Mouse (Mus musculus) mouse trophoblast stem cell (cell line): ENCODE data around the gene Dars2.

ENCODE experiments used
- in situ Hi-C, 2 experiments: fragments of 300-500 bp; cut with MseI, MboI; formaldehyde crosslinking; loops; 2 replicates in 1 of 2; 3 replicates in 1 of 2; pipeline ENCODE4 v1.15.1; 2025

The Dars2 gene

GRCm38 (mm10) chr1:161070352-161071271, at the start of gene Dars2, which contains the start of gene Cenpl:
Gene Dars2, minus strand, starts transcription at chr1:161070658.
Gene Cenpl, plus strand, starts transcription at chr1:161070713.
- in situ Hi-C loops: no loop called here

GRCm38 (mm10) chr1:161114591-161114990, 44.1 kb upstream of the Dars2 start:
- in situ Hi-C loops: no loop called here

DNA sequence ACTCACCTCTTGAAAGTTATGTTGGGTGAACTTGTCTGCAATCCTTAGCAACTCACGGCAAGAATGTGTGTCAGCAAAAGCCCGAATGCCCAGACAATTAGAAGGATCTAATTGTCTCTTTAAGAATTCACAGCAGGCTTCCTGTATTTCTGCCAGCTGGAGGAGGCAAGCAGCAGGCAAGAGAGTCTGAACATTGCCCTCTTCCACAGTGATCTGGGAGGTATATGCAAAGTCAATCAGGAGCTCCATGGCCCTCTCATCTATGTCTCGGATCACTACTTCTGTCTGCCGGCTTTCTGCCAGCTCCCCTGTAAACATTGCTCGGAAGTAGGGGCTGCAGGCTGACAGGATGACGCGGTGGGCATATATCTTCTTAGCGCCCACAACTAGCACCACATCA, 38.8 kb upstream of the Dars2 start:
- in situ Hi-C loops: no loop called here

- in situ Hi-C loops: no loop called here
Measured at GRCm38 (mm10) chr1:161103842-161104241, 33.4 kb upstream of the Dars2 start.

- in situ Hi-C loops: no loop called here
Measured at GRCm38 (mm10) chr1:161099721-161100405, 29.4 kb upstream of the Dars2 start.

DNA sequence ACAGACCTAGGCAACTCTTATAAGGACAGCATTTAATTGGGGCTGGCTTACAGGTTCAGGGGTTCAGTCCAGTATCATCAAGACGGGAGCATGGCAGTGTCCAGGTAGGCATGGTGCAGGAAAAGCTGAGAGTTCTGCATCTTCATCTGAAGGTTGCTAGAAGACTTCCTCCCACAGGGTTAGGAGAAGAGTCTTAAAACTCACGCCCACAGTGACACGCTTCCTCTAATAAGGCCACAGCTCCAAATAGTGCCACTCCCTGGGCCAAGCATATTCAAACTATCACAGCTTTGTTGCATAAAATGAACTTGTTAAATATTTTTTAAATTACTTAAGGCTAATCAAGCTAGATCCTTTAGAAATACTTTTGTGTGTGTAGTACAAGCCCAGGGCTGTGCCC, 6.8 kb upstream of the Dars2 start:
- in situ Hi-C loops: no loop called here

- in situ Hi-C loops: no loop called here
Measured at GRCm38 (mm10) chr1:161076238-161076637, 5.8 kb upstream of the Dars2 start.

- in situ Hi-C loops: no loop called here
Measured at GRCm38 (mm10) chr1:161071272-161071620, 788 bp upstream of the Dars2 start.

DNA sequence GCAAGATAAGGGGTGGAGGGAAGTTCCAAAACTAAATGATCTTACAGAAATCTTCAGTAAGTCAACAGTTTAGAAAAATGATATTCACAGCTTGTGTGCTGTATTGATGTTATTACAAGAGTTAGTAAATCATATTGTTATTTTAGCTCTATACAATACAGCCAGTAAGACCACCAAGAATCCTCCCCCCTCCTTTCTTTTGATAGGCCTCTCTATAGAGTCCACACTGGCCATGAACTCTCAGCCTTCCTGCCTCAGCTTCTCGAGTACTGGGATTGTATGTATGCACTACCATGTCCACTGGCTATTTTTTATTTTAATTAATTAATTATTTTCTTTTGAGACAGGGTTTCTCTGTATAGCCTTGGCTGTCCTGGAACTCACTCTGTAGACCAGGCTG, 7.1 kb downstream of the Dars2 start:
- in situ Hi-C loops: no loop called here

DNA sequence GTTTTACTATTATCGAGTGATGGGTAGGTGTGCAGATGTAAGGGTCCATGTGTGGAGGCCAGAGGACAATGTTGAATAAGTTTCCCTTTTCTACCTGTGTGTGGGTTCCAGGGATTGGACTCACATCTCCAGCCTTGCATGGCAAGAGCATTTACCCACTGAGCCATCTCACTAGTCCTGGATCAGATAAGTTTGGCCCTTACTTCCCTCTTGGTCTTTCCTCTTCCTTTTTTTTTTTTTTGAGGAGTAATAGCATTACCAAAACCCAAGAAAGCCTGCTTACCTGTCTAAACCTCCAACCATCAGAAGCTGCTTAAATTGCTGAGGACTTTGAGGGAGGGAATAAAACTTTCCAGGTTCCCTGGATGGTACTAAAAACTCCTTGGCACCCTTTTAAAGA, 13.3 kb downstream of the Dars2 start:
- in situ Hi-C loops: no loop called here

DNA sequence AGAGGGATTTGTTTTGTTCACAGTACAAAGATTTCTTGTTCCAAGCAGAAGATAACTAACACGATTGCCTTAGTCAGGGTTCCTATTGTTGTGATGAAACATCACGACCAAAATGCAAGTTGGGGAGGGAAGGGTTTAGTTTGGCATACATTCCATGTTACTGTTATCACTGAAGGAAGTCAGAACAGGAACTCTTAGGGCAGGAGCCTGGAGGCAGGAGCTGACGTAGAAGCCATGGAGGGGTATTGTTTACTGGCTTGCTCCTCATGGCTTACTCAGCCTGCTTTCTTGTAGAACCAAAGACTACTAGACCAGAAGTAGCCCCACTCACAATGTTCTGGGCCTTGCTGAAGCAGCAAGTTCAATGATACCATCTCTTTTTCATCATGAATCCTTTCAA, 23.5 kb downstream of the Dars2 start:
- in situ Hi-C loops: no loop called here

- in situ Hi-C loops: no loop called here
Measured at GRCm38 (mm10) chr1:161041261-161042020, 29.0 kb downstream of the Dars2 start.

- in situ Hi-C loops: no loop called here
Measured at GRCm38 (mm10) chr1:161040855-161041254, 29.6 kb downstream of the Dars2 start.

GRCm38 (mm10) chr1:161040426-161040770, 30.1 kb downstream of the Dars2 start:
- in situ Hi-C loops: no loop called here

DNA sequence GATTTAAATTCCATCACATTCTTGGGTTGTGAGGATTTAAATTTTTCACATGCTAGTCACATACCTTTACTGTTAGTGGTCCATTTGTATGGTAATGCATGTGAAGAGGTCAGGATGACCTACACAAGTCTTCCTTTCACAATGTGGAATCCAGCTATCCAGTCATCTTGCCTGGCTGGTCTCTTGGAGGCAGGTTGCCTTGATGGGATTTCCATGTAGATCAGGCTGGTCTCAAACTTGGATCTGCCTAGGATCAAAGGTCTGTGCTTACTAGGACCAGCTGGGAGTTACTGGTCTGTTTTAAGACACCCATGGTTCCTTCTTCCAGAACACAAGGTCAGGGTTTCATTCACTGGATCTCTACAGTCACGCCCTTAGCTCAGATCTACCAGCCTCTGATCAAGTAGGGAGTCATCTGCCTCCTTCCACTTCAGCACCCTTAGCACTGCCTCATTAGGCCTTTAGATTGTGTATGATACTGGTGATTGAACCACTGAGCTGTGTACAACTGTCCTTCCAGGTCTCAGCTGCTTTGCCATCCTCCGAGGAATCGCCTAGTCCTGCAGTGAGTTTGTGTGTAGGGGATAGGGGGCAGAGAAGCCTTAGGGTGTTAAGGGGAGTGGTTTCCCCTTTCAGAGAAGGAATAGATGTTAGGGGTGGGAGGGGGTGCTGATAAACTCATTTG, 30.6 kb downstream of the Dars2 start:
- in situ Hi-C loops: no loop called here

DNA sequence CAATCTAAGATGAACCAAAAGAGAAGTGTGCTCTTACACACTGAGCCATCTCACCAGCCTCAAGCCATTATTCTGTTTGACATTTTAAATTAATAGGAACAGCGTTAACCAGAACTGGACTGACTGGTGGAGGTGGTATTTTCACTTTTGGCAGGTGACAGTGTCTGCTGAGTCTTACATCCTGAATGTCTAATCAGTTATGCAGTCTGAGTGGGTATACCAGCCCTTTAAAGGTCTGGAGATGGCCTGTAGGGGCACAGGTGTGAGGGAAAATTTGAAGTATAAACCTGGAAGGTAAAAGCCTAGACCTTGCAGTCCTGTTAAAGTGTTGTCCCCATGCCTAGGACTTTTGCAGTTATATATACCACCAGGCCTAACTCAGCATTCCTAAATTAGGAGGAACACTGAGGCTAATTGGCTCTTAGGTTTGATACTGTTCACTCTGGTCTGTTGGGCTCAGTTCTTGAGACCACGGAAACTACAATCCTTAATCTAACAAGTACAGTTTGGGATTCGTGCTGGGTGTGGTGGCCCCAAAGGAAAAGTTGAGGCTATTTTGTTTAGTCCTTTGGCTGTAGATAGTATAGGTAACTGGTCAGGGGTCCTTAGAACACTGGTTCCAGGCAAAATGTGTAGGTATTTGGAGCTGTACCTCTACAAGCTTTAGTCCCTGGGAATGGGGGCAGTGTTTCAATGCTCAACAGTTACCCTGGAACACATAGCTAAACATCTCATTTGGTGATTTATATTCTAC, 31.3 kb downstream of the Dars2 start:
- in situ Hi-C loops: no loop called here

GRCm38 (mm10) chr1:161038004-161038403, 32.5 kb downstream of the Dars2 start:
- in situ Hi-C loops: no loop called here

DNA sequence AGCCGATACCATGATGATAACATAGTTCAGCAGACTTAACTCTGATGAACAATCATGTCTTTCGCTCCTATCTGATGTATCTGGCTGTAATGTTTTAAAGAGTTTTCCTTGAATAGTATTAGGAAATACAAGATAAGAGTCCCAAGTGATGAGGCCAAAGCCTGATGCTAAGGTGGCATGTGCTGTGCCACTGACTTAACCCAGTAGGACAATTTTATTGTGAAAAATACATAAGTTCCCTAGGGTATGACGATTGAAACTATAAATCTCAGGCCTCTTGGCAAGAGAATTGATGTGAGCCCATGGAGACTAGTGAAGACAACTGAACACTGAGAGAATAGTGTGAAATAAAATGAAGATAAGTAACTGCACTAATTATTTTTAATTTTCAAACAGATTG, 32.9 kb downstream of the Dars2 start:
- in situ Hi-C loops: no loop called here

- in situ Hi-C loops: no loop called here
Measured at GRCm38 (mm10) chr1:161037026-161037425, 33.4 kb downstream of the Dars2 start.

DNA sequence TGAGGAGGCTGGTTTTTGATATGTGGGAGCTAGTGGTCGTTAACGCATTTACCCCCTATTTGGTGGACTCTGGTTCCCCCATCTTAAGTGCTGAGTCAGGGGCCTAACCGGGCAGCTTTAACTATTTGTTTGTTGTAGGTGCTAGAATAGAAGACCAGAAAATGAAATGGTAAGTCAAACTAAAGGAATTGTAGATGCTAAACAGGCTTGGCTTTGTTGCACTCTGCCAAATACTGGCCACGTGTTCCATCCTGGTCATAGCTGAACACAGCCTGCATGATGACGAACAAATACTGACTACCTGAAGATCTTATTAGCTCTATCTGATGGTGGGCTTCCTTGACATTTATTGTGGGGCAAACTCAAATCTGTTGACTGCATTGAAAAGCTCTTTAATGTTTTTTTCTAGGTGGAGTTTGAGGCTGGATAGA, 34.0 kb downstream of the Dars2 start:
- in situ Hi-C loops: no loop called here

GRCm38 (mm10) chr1:161035786-161036404, 34.6 kb downstream of the Dars2 start:
- in situ Hi-C loops: no loop called here
